Mouse (Mus musculus) lung, postnatal 14 days (tissue): Measurements from ENCODE around the gene Mmp7.

Source experiments
- DNase-seq: peaks from one replicate; pipeline ENCODE4 v3.0.0; 2021

The Mmp7 gene

GRCm38 (mm10) chr9:7748881-7749280, 57.0 kb downstream of the Mmp7 start:
- DNase-seq: no peak
